Mouse (Mus musculus) myocyte (in vitro differentiated cells): ENCODE results near the gene Itga6.

Source experiments
- CEBPB ChIP-seq: IDR thresholded peaks from 2 replicates; pipeline ENCODE4 v1.6.1; 2011; ENCODE audit warnings: mild to moderate bottlenecking, moderate library complexity; ENCODE audit not compliant: poor library complexity, insufficient read depth, severe bottlenecking
- MAX ChIP-seq: IDR thresholded peaks from one replicate; pipeline ENCODE4 v1.6.1; 2011; ENCODE audit warnings: low read depth, mild to moderate bottlenecking, control low read depth
- MYOG ChIP-seq, 3 experiments: IDR thresholded peaks; one replicate each; pipeline ENCODE4 v1.6.1; 2011; ENCODE audit warnings: control low read depth in 2 of 3, low read depth in 2 of 3, mild to moderate bottlenecking in 2 of 3; ENCODE audit not compliant: insufficient read length in 2 of 3, control insufficient read depth in 1 of 3, insufficient read depth in 1 of 3
- POLR2A ChIP-seq: IDR thresholded peaks from one replicate; pipeline ENCODE4 v1.6.1; 2011; ENCODE audit warnings: low read depth, mild to moderate bottlenecking, control low read depth, moderate library complexity; ENCODE audit not compliant: insufficient read length
- POLR2AphosphoS2 ChIP-seq: IDR thresholded peaks from one replicate; pipeline ENCODE4 v1.6.1; 2011; ENCODE audit warnings: low read depth, control low read depth; ENCODE audit not compliant: insufficient read length
- TCF12 ChIP-seq: IDR thresholded peaks from one replicate; pipeline ENCODE4 v1.6.1; 2011; ENCODE audit warnings: mild to moderate bottlenecking, control low read depth; ENCODE audit not compliant: poor library complexity, insufficient read depth, severe bottlenecking
- USF1 ChIP-seq: IDR thresholded peaks from one replicate; pipeline ENCODE4 v1.6.1; 2011; ENCODE audit warnings: low read depth, mild to moderate bottlenecking, control low read depth, moderate library complexity

- TF ChIP-seq USF1: no peak
- no peak for TF ChIP-seq POLR2A
- no peak for TF ChIP-seq MYOG (IDR thresholded peaks at IDR 0.05; ENCODE audit: control insufficient read depth in 1 of 3, insufficient read depth in 1 of 3, insufficient read length in 2 of 3, low read depth in 2 of 3)
- TF ChIP-seq CEBPB: no peak
- no peak for TF ChIP-seq POLR2AphosphoS2
- TF ChIP-seq TCF12: no peak
- no peak for TF ChIP-seq MAX
These were observed 146.1 kb downstream of the Itga6 start for GRCm38 (mm10) chr2:71891536-71891935.
